Mouse (Mus musculus): ENCODE measurements at regions not wholly inside any gene's neighbourhood (a gene's known extent, or its start where the extent isn't known, plus 50 kb on each side); places are given as distances from the start of the nearest gene placed in this dataset.

DNA sequence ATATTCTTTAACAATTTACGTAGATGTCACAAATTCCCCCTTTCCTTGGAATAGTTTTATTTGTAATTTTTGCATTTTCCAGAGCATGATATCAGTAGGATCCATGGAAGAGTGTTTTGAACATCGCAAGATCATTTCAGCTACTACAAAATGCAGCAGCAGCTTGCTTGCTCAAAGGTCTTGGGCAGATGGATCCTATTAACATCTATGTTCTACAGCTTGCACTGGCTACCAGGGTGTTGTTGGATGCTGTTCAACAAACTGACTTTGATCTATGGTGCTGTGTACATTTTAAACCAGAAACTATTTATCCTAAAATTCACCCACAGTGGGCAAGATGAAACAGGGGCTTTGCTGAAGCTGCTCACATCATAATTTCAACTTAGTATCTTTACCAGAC lies 448.5 kb upstream of the Hsf2 start:
- no peak for TF ChIP-seq CTCF (IDR thresholded peaks at IDR 0.05; ENCODE audit: low read depth)
- TF ChIP-seq EP300 (optimal IDR thresholded peaks at IDR 0.05), result no peak
